Mouse (Mus musculus) myocyte (in vitro differentiated cells): ENCODE results near the gene Rfx7.

Source experiments
- MAX ChIP-seq: IDR thresholded peaks from one replicate; pipeline ENCODE4 v1.6.1; 2011; ENCODE audit warnings: low read depth, mild to moderate bottlenecking, control low read depth
- MYOD1 ChIP-seq, 3 experiments: IDR thresholded peaks; one replicate each; pipeline ENCODE4 v1.6.1; 2011; ENCODE audit warnings: control low read depth in 2 of 3, low read depth in 2 of 3, mild to moderate bottlenecking in 2 of 3, moderate library complexity in 1 of 3; ENCODE audit not compliant: insufficient read length in 2 of 3, control insufficient read depth in 1 of 3
- POLR2A ChIP-seq: IDR thresholded peaks from one replicate; pipeline ENCODE4 v1.6.1; 2011; ENCODE audit warnings: low read depth, mild to moderate bottlenecking, control low read depth, moderate library complexity; ENCODE audit not compliant: insufficient read length
- POLR2AphosphoS2 ChIP-seq: IDR thresholded peaks from one replicate; pipeline ENCODE4 v1.6.1; 2011; ENCODE audit warnings: low read depth, control low read depth; ENCODE audit not compliant: insufficient read length
- TCF12 ChIP-seq: IDR thresholded peaks from one replicate; pipeline ENCODE4 v1.6.1; 2011; ENCODE audit warnings: mild to moderate bottlenecking, control low read depth; ENCODE audit not compliant: poor library complexity, insufficient read depth, severe bottlenecking

- TF ChIP-seq POLR2A: no peak
- TF ChIP-seq TCF12: no peak
- TF ChIP-seq MAX: no peak
- TF ChIP-seq MYOD1 (IDR thresholded peaks at IDR 0.05; ENCODE audit: control insufficient read depth in 1 of 3, insufficient read length in 2 of 3, low read depth in 2 of 3): no peak
- no peak for TF ChIP-seq POLR2AphosphoS2
Measured at GRCm38 (mm10) chr9:72526091-72526490, 5.9 kb upstream of the Rfx7 start.
